Mouse (Mus musculus) erythroblast, embryonic 14.5 days (primary cell): ENCODE measurements around the gene Tram2. TPM values are rescaled to one million over a fixed set of nuclear protein-coding genes. Genes with fewer than 3 reads are reported as not detected.

Experiments
- H3K27me3 ChIP-seq: 2 replicates; pipeline ENCODE4 v1.6.1; 2012; ENCODE audit warnings: inconsistent platforms; ENCODE audit not compliant: control insufficient read depth
- H3K36me3 ChIP-seq: 2 replicates; pipeline ENCODE4 v1.6.1; 2012; ENCODE audit warnings: mild to moderate bottlenecking, inconsistent platforms; ENCODE audit not compliant: control insufficient read depth
- H3K4me1 ChIP-seq: 2 replicates; pipeline ENCODE4 v1.6.1; 2012; ENCODE audit warnings: inconsistent platforms; ENCODE audit not compliant: control insufficient read depth
- H3K4me3 ChIP-seq: replicated peaks from 2 replicates; pipeline ENCODE3; 2012; ENCODE audit warnings: moderate library complexity, mild to moderate bottlenecking, inconsistent platforms
- H3K9me3 ChIP-seq: 2 replicates; pipeline ENCODE4 v1.6.1; 2012; ENCODE audit warnings: low read length, inconsistent platforms, mixed read lengths; ENCODE audit not compliant: control insufficient read depth
- GATA1 ChIP-seq: IDR thresholded peaks from 2 replicates; pipeline ENCODE4 v1.6.1; 2012; ENCODE audit warnings: low read length, inconsistent platforms, mixed read lengths
- TAL1 ChIP-seq: IDR thresholded peaks from 3 replicates; pipeline ENCODE4 v1.6.1; 2012; ENCODE audit warnings: low read length, inconsistent platforms, mixed read lengths
- polyA plus RNA-seq: library from polyadenylated mRNA; stranded (reverse); fragments of >175 nt; gene quantifications from 2 replicates; pipeline ENCODE4 v1.2.3, GENCODE M21; 2012

Gene Tram2
- polyA plus RNA-seq, 1 experiment = not detected

GRCm38 (mm10) chr1:21070658-21071057 is 8.4 kb downstream of the Tram2 start:
- no peak overlapping the region for H3K4me3 ChIP-seq
- no peaks in the 10 kb centered on the region for H3K4me1 ChIP-seq
- no peaks in the 10 kb centered on the region; the same call in 1 of the 2 replicates for H3K36me3 ChIP-seq
- H3K27me3 ChIP-seq = no peaks in the 10 kb centered on the region
- H3K9me3 ChIP-seq = no peaks in the 10 kb centered on the region
- TF ChIP-seq TAL1 (no peak), GATA1 (no peak)

GRCm38 (mm10) chr1:21069830-21070522 is 9.1 kb downstream of the Tram2 start:
- Histone ChIP-seq H3K36me3 (no peaks in the 10 kb centered on the region; the same call in 1 of the 2 replicates), H3K9me3 (no peaks in the 10 kb centered on the region), H3K4me1 (no peaks in the 10 kb centered on the region), H3K27me3 (no peaks in the 10 kb centered on the region), H3K4me3 (no peak overlapping the region)
- no peak for TF ChIP-seq GATA1
- no peak for TF ChIP-seq TAL1

- no peaks in the 10 kb centered on the region for H3K4me1 ChIP-seq
- no peaks in the 10 kb centered on the region for H3K9me3 ChIP-seq
- H3K36me3 ChIP-seq = no peaks in the 10 kb centered on the region; the same call in 1 of the 2 replicates
- TF ChIP-seq TAL1 = no peak
- no peak for TF ChIP-seq GATA1
- no peaks in the 10 kb centered on the region for H3K27me3 ChIP-seq
- no peak overlapping the region for H3K4me3 ChIP-seq
These were observed 10.5 kb downstream of the Tram2 start for GRCm38 (mm10) chr1:21068491-21068890.

- no peak overlapping the region for H3K4me3 ChIP-seq
- H3K36me3 ChIP-seq = no peaks in the 10 kb centered on the region; the same call in 1 of the 2 replicates
- no peak for TF ChIP-seq GATA1
- TF ChIP-seq TAL1 = no peak
- H3K27me3 ChIP-seq = no peaks in the 10 kb centered on the region
- H3K4me1 ChIP-seq = no peaks in the 10 kb centered on the region
- H3K9me3 ChIP-seq = no peaks in the 10 kb centered on the region
These were observed 11.3 kb downstream of the Tram2 start for GRCm38 (mm10) chr1:21067536-21068221.

- TF ChIP-seq TAL1 (no peak), GATA1 (no peak)
These were observed 14.9 kb downstream of the Tram2 start for GRCm38 (mm10) chr1:21064153-21064552.

GRCm38 (mm10) chr1:21059385-21060109 is 19.5 kb downstream of the Tram2 start:
- Histone ChIP-seq H3K9me3 (no peaks in the 10 kb centered on the region), H3K4me1 (no peaks in the 10 kb centered on the region), H3K4me3 (no peak overlapping the region), H3K36me3 (no peaks in the 10 kb centered on the region; the same call in 1 of the 2 replicates), H3K27me3 (no peaks in the 10 kb centered on the region)
- TF ChIP-seq GATA1 (no peak), TAL1 (no peak)

More at GRCm38 (mm10) chr1:21064153-21064552, 14.9 kb downstream of the Tram2 start:
- Histone ChIP-seq H3K4me1 (no peaks in the 10 kb centered on the region), H3K36me3 (no peaks in the 10 kb centered on the region; the same call in 1 of the 2 replicates), H3K9me3 (no peaks in the 10 kb centered on the region), H3K4me3 (no peak overlapping the region), H3K27me3 (no peaks in the 10 kb centered on the region)

- TF ChIP-seq GATA1 (no peak), TAL1 (no peak)
- H3K27me3 ChIP-seq = no peaks in the 10 kb centered on the region
- H3K36me3 ChIP-seq = no peaks in the 10 kb centered on the region
- no peaks in the 10 kb centered on the region for H3K9me3 ChIP-seq
- H3K4me3 ChIP-seq = no peak overlapping the region
- peaks cover 10% of the 10 kb centered on the region for H3K4me1 ChIP-seq
These were observed 26.0 kb downstream of the Tram2 start for GRCm38 (mm10) chr1:21053009-21053408.

- Histone ChIP-seq H3K27me3 (no peaks in the 10 kb centered on the region), H3K9me3 (no peaks in the 10 kb centered on the region), H3K4me3 (no peak overlapping the region), H3K4me1 (peaks cover 10% of the 10 kb centered on the region), H3K36me3 (no peaks in the 10 kb centered on the region)
- TF ChIP-seq GATA1 (no peak), TAL1 (no peak)
These were observed 26.4 kb downstream of the Tram2 start for GRCm38 (mm10) chr1:21052608-21053007.

GRCm38 (mm10) chr1:21052132-21052545 is 26.9 kb downstream of the Tram2 start:
- Histone ChIP-seq H3K4me1 (peaks cover 10% of the 10 kb centered on the region), H3K9me3 (no peaks in the 10 kb centered on the region), H3K4me3 (no peak overlapping the region), H3K27me3 (no peaks in the 10 kb centered on the region), H3K36me3 (no peaks in the 10 kb centered on the region)
- TF ChIP-seq GATA1 (no peak), TAL1 (no peak)
